ENCODE assay signal across 9 mouse cellular contexts in the genomic region with DNA sequence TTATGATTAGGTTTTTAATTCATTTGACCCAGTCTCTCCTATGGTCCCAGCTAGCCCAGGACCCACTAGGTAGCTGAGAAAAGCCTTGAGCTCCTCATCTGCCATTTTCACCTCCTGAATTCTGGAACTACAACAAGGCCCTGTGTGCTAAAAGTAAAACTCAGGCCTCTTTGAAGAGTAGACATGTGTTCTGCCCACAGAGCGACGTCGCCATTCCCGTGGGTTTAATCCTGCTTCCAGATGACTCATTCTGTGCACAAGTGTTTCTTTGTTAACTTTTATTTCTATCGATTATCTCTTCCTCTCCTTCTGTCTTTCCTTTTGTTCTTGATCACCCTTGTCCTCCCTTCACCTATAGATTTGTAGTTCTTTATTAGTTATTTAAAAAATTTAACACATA.
"Had no signal": no experiment of that assay in that cellular context is flagged by ENCODE, and none has a peak within 500 bp of the region (broad histone marks: within the 10 kb centered on the region; RNA-seq: fewer than 3 reads in every experiment).

No protein-coding gene starts in this region.

- DNase-seq: kidney, adult 18-20 months; kidney, postnatal 10 days; kidney, postnatal 4 days; liver; liver, embryonic 13.5 days; liver, postnatal 0 days; lung, postnatal 14 days; thymus, adult 2 months; thymus, postnatal 36 days had no signal
